Comparison of ENCODE assay signal across 8 mouse cellular contexts in genomic region chr12:72763156-72763555, GRCm38 (mm10). TPM values are rescaled to one million over a fixed set of nuclear protein-coding genes. Genes with fewer than 3 reads are reported as not detected.
DNase-seq lines count a peak whose midpoint lies in the region; ATAC-seq and TF ChIP-seq lines count a peak whose summit lies in the region.

No protein-coding gene starts in this region.

- intact Hi-C loops in heart, postnatal 36 days (cut with DNase I), result loop anchor here (5.0 kb wide), 3 partner anchors 79 to 226 kb away; partner anchors contain the start of genes Dhrs7 and Pcnx4

- H3K4me3 ChIP-seq in heart, embryonic 16.5 days (ENCODE audit: low read length), result no peak overlapping the region
- peak overlapping the region in 1 of 2 experiments; percentile 51; a peak in 2 of 4 replicates for H3K4me3 ChIP-seq in MEL (ENCODE audit: control insufficient read depth in 1 of 2, insufficient read depth in 1 of 2, low read depth in 2 of 2, low read length in 2 of 2)
- peak overlapping the region; percentile 98; the same call in 1 of the 2 replicates for H3K4me3 ChIP-seq in forebrain, postnatal 0 days (ENCODE audit: low read depth, low read length)
- peak overlapping the region; percentile 92 for H3K4me3 ChIP-seq in midbrain, embryonic 10.5 days

- TF ChIP-seq POLR2A in MEL (IDR thresholded peaks at IDR 0.05; ENCODE audit: control insufficient read depth in 1 of 2, insufficient read depth in 1 of 2, low read depth in 1 of 2, low read length in 2 of 2, poor library complexity in 1 of 2), result no peak

- ATAC-seq in heart, embryonic 16.5 days (replicated peaks; ENCODE audit: extremely low read depth, insufficient read depth, low FRiP score), result no peak
- ATAC-seq in forebrain, postnatal 0 days, result no peak

- H3K4me1 ChIP-seq in heart, embryonic 16.5 days (ENCODE audit: control insufficient read depth, insufficient read depth, low read length), result peaks cover 26% of the 10 kb centered on the region
- H3K4me1 ChIP-seq in MEL (ENCODE audit: control insufficient read depth in 1 of 2, insufficient read depth in 2 of 2, low read length in 2 of 2), result peaks cover 28 to 32% of the 10 kb centered on the region in 2 experiments
- peaks cover 14% of the 10 kb centered on the region for H3K4me1 ChIP-seq in forebrain, postnatal 0 days (ENCODE audit: insufficient read depth)
- H3K4me1 ChIP-seq in midbrain, embryonic 10.5 days, result peaks cover 27% of the 10 kb centered on the region

- no peaks in the 10 kb centered on the region for H3K36me3 ChIP-seq in heart, embryonic 16.5 days (ENCODE audit: control insufficient read depth, insufficient read depth)
- H3K36me3 ChIP-seq in MEL (ENCODE audit: control insufficient read depth in 1 of 2, insufficient read depth in 2 of 2, low read length in 2 of 2), result peaks cover 0 to 53% of the 10 kb centered on the region in 2 experiments; a peak in 2 of 4 replicates
- H3K36me3 ChIP-seq in forebrain, postnatal 0 days (ENCODE audit: insufficient read depth), result no peaks in the 10 kb centered on the region
- H3K36me3 ChIP-seq in midbrain, embryonic 10.5 days, result no peaks in the 10 kb centered on the region

- 38% methylated on average over 1 of the region's 1 CpGs for WGBS in heart, embryonic 16.5 days
- 54% methylated on average over 1 of the region's 1 CpGs for WGBS in forebrain, postnatal 0 days
- 61% methylated on average over 1 of the region's 1 CpGs for WGBS in midbrain, embryonic 10.5 days

- no peak for TF ChIP-seq EP300 in MEL (IDR thresholded peaks at IDR 0.05; ENCODE audit: low read depth in 1 of 2, low read length in 2 of 2)

- peaks cover 50% of the 10 kb centered on the region for H3K79me2 ChIP-seq in MEL (ENCODE audit: control insufficient read depth, insufficient read depth, low read length, poor library complexity)

- no peak for TF ChIP-seq CTCF in MEL (IDR thresholded peaks at IDR 0.05 in 2 of 3, conservative IDR thresholded peaks at IDR 0.05 in 1 of 3; ENCODE audit: control insufficient read depth in 1 of 3, insufficient read depth in 1 of 3, low read depth in 2 of 3, low read length in 3 of 3, poor library complexity in 1 of 3, severe bottlenecking in 1 of 3)
- no peak for TF ChIP-seq CTCF in forebrain, postnatal 0 days (IDR thresholded peaks at IDR 0.05; ENCODE audit: low read depth)

- H3K27ac ChIP-seq in heart, embryonic 16.5 days (ENCODE audit: low read length), result no peak overlapping the region
- H3K27ac ChIP-seq in MEL (ENCODE audit: control insufficient read depth, low read depth, low read length), result peak overlapping the region; percentile 65
- no peak overlapping the region for H3K27ac ChIP-seq in forebrain, postnatal 0 days (ENCODE audit: low read depth, low read length)
- H3K27ac ChIP-seq in midbrain, embryonic 10.5 days (replicated peaks), result no peak overlapping the region

- H3K4me2 ChIP-seq in heart, embryonic 16.5 days (ENCODE audit: low read depth, low read length), result peak overlapping the region; percentile 81
- peak overlapping the region; percentile 58 for H3K4me2 ChIP-seq in forebrain, postnatal 0 days (ENCODE audit: low read depth)

- no peak for TF ChIP-seq RAD21 in MEL (IDR thresholded peaks at IDR 0.05; ENCODE audit: low read depth, low read length)

- H3K27me3 ChIP-seq in heart, embryonic 16.5 days (ENCODE audit: control insufficient read depth, insufficient read depth, low read length), result no peaks in the 10 kb centered on the region
- no peaks in the 10 kb centered on the region for H3K27me3 ChIP-seq in MEL (ENCODE audit: control insufficient read depth in 1 of 2, insufficient read depth in 2 of 2, low read length in 2 of 2)
- no peaks in the 10 kb centered on the region for H3K27me3 ChIP-seq in forebrain, postnatal 0 days (ENCODE audit: insufficient read depth, low read length)
- no peaks in the 10 kb centered on the region for H3K27me3 ChIP-seq in midbrain, embryonic 10.5 days (ENCODE audit: low read depth, poor library complexity, severe bottlenecking)

- no peak for DNase-seq in heart, postnatal 36 days
- DNase-seq in MEL (ENCODE audit: low read depth, low spot score), result no peak
- DNase-seq in forebrain, postnatal 0 days, result no peak
- no peak for DNase-seq in midbrain, embryonic 10.5 days (ENCODE audit: low spot score)
- DNase-seq in right cerebral cortex, postnatal 4 days, result no peak
- DNase-seq in frontal cortex, adult 2 months (ENCODE audit: extremely low spot score in 1 of 2, low spot score in 1 of 2), result no peak
- no peak for DNase-seq in adrenal gland, adult (ENCODE audit: inconsistent age in 2 of 2, low spot score in 1 of 2)

- no peak overlapping the region for H3K9ac ChIP-seq in heart, embryonic 16.5 days (ENCODE audit: low read length)
- H3K9ac ChIP-seq in MEL (ENCODE audit: control insufficient read depth, low read depth, low read length, poor library complexity, severe bottlenecking), result peak overlapping the region; percentile 43
- H3K9ac ChIP-seq in forebrain, postnatal 0 days, result no peak overlapping the region

- H3K9me3 ChIP-seq in heart, embryonic 16.5 days (replicated peaks; ENCODE audit: control insufficient read depth, low read length), result no peaks in the 10 kb centered on the region
- no peaks in the 10 kb centered on the region for H3K9me3 ChIP-seq in MEL (replicated peaks; ENCODE audit: insufficient read depth, low read length)
- no peaks in the 10 kb centered on the region for H3K9me3 ChIP-seq in forebrain, postnatal 0 days (ENCODE audit: low read length)
- no peaks in the 10 kb centered on the region for H3K9me3 ChIP-seq in midbrain, embryonic 10.5 days (replicated peaks)

TF ChIP-seq in MEL, 35 proteins besides CTCF, POLR2A, EP300 and RAD21:
- TF ChIP-seq CHD2 (IDR thresholded peaks at IDR 0.05; ENCODE audit: low read length) (no peak), RCOR1 (IDR thresholded peaks at IDR 0.05; ENCODE audit: low read depth, low read length) (no peak), TAL1 (IDR thresholded peaks at IDR 0.05; ENCODE audit: low read length) (no peak), NELFE (IDR thresholded peaks at IDR 0.05; ENCODE audit: low read depth, low read length) (0 out of 2 replicates have a peak, but pooled peaks have one; percentile 24)

RNA-seq across cellular contexts. Expression of gene Ppm1a, which starts 5.9 kb away (rescaled TPM):
- 29.0 and 38.4 TPM in 2 replicates for polyA plus RNA-seq in heart, embryonic 16.5 days (2015; fragmentation: Nextera tagmentation; extraction: Ambion mirVana)
- total RNA-seq in heart, postnatal 36 days (2021), result 100 to 1,000 TPM; 244 to 245 TPM
- 119 and 127 TPM in 2 replicates for total RNA-seq in MEL (2012; rRNA removed)
- polyA plus RNA-seq in MEL (2012; ENCODE audit: insufficient read depth in 1 of 2, insufficient read length in 2 of 2, low read depth in 1 of 2, low replicate concordance in 2 of 2, missing spikeins in 1 of 2), result 100 to 1,000 TPM in 1 of 2 experiments, not detected in 1; 111 TPM
- total RNA-seq in forebrain, postnatal 0 days (2014; rRNA removed), result 192 and 194 TPM in 2 replicates
- polyA plus RNA-seq in forebrain, postnatal 0 days (2015; fragmentation: Nextera tagmentation; extraction: Ambion mirVana), result 61.7 and 69.9 TPM in 2 replicates
- 41.7 and 48.2 TPM in 2 replicates for polyA plus RNA-seq in midbrain, embryonic 10.5 days (2016; fragmentation: Nextera tagmentation; extraction: Ambion mirVana)
- polyA plus RNA-seq in frontal cortex, adult 2 months (2012; rRNA removed), result 182 and 198 TPM in 2 replicates
